Mouse (Mus musculus) embryonic stem cell, embryonic (primary cell): ENCODE results near the gene Fbxo7.

Experiments used
- CTCF ChIA-PET, 4 experiments: fragments of 300-600 bp in 2 of 4; fragments of 350-600 bp in 2 of 4; sonication (Branson Sonifier 250); formaldehyde crosslinking; loops; one replicate each; lab custom pipeline; 2022; ENCODE audit warnings: inconsistent platforms in 2 of 4; lab: Charles Lee
- POLR2A ChIA-PET, 4 experiments: fragments of 300-600 bp in 2 of 4; fragments of 350-600 bp in 2 of 4; sonication (Branson Sonifier 250); formaldehyde crosslinking; loops; one replicate each; lab custom pipeline; 2022; ENCODE audit warnings: antibody characterized with exemption in 4 of 4, inconsistent platforms in 1 of 4; lab: Charles Lee

Fbxo7 gene

DNA sequence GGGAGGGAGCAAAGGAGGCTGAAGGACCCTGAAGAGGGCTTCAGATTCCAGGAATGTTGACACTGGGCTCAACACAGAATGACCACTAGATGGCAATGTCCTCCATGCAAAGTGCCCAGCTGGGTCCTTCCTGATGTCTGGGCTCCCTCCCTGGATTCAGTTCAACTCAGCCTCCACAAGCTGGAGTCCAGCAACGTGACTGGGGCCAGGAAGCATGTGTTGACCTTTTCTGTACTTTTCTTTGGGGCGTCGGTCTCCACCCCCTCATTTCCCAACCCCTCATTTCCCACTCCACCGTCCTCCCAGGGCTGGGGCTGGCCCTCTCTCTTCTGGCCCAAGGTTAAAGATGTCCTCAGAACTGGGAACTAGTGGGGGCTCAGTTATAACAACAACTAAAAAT, 43.2 kb downstream of the Fbxo7 start:
- ChIA-PET CTCF (interaction anchor here (0.6 to 3.6 kb wide), 19 partner anchors 10 to 434 kb away, joined by 3 to 28 read pairs (median 3); partner anchors contain the start of genes Syn3 (in 2 of the 4) and Fbxo7 (in 1 of the 4)), POLR2A (interaction anchor here in 2 of 4 experiments (0.6 to 0.7 kb wide), 2 partner anchors 233 to 399 kb away, joined by 3 read pairs; no protein-coding TSS in a partner anchor)

DNA sequence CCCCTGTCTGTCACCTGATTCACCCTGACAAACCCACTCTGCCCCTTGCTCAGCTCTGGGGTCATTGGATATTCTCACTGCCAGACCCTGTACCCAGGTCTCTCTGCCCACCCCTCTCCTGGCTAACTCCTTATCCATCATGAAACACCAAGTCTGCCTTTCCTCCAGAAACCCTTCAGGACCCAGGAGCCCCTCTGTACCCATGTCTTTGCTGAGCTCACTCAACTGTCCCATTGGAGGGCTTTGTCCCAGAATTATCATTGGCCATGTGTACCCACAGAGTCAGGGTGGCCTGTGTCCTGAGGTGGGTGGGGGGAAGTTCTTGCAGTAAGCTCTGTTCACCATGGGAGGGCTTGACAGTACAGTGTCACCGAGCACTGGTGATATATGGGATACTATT, 43.9 kb downstream of the Fbxo7 start:
- POLR2A ChIA-PET, result no interaction called here
- CTCF ChIA-PET, result interaction anchor here (0.6 to 3.6 kb wide), 14 partner anchors 9 to 433 kb away, joined by 3 to 28 read pairs (median 6); partner anchors contain the start of genes Syn3 (in 2 of the 4) and Fbxo7 (in 1 of the 4)

DNA sequence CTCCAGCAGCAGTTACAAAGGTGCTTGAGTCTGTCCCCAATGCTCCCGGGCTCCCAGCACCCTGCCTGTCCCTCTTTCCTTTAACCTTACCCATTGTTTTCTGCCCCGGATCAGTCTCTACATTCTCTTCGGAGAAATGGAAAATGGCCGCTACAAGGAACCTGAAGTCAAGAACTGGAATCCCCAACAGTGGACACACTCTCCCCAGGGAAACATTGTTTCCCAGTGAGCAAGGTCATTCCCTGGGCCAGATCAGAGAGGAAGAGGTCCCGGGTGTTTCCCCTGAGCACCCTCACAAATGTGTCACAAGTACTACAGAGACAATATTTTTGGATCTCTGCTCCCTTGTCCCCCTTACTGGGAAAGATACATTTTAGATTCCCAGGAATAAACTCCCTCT, 44.9 kb downstream of the Fbxo7 start:
- POLR2A ChIA-PET, result no interaction called here

DNA sequence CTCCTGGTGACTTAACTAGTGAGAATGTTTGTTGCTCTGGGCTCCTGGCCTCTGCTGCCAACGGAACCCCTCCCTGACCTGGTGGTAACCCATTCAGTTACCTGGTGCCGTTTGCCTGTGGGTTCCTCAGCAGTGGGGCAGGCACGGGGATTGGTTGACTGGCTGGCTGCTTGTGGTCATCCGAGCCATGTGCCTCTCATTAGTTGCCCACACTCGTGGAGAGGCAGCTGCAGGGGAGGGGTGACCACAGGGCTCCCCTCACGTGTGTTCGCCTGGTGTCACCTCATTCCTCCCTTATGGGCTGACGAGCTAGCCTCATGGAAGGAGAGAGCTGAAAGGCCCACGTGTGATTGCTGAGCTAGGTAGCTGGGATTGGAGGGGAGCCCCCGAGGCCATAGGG, 46.1 kb downstream of the Fbxo7 start:
- ChIA-PET CTCF (no interaction called here), POLR2A (interaction anchor here in 1 of 4 experiments (0.6 kb wide), 2 partner anchors 10 to 251 kb away, joined by 3 to 4 read pairs; no protein-coding TSS in a partner anchor)

More for the DNA sequence above, 44.9 kb downstream of the Fbxo7 start:
- CTCF ChIA-PET, result interaction anchor here in 2 of 4 experiments (2.3 to 3.6 kb wide), 2 partner anchors 397 kb away, joined by 21 to 28 read pairs; no protein-coding TSS in a partner anchor

DNA sequence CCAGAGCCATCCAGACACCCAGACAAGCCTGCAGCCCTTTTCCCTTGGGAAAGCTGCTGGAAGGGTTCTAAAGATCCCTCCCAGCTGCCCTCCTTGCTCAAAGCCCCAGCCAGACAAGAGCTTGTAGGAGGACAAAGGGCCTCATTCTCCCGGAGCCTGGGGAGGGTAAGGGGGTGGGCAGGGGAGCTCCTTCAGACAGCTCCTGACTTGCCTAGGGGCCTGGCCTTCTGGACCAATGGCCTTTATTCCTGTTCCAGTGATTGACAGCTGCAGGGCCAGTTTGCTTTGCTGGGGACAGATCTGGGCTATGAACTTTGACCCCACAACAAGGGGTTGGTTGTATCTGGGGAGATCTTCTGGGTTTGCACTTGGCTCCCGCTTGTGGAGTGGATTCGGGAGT, 47.6 kb downstream of the Fbxo7 start:
- POLR2A ChIA-PET, result interaction anchor here in 1 of 4 experiments (0.5 to 0.7 kb wide), 3 partner anchors 10 to 234 kb away, joined by 3 to 4 read pairs (median 3); no protein-coding TSS in a partner anchor
- CTCF ChIA-PET, result interaction anchor here in 1 of 4 experiments (1.4 kb wide), 1 partner anchor 393 kb away, joined by 4 read pairs; no protein-coding TSS in a partner anchor

DNA sequence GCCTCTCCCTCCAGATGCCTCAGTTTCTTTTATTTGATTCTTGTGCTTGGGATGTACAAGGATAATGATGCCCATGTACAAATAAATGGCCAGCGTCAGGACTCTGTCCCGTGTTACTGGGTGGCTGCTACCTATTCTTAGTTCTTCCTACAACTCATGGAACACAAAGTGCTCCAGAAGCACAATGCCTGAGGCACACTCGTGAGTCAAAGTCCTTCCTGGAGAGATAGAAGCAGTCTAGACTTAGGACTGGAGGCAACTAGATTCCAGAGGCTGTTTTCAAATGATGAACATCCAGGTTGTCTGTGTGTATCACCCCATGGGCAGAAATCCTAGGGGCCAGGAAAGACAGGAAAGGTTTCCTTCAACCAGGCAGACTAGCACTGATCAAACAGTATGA, 49.0 kb downstream of the Fbxo7 start:
- POLR2A ChIA-PET, result no interaction called here

DNA sequence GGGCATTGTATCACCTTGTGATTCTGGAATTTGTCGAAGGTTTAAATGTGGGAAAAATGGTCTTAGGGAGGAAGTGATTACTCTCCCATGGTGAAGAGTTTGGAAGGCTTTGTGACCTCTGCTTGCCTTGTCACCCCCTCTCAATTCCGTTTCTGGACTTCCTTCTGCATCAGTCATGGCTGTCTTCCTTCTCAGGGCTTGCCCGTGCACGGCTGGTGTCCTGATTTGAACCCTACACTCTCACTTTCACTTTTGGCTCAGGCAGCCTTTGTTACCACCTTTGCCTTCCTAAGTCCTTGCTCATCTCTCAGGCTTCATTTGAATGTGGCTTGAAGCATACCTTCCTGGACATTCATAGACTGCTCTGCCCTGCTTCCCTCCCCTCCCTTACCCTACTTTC, 52.4 kb downstream of the Fbxo7 start:
- ChIA-PET CTCF (interaction anchor here in 1 of 4 experiments (1.1 kb wide), 1 partner anchor 9 kb away, joined by 4 read pairs; no protein-coding TSS in a partner anchor), POLR2A (no interaction called here)

More for the DNA sequence above, 49.0 kb downstream of the Fbxo7 start:
- CTCF ChIA-PET, result no interaction called here

DNA sequence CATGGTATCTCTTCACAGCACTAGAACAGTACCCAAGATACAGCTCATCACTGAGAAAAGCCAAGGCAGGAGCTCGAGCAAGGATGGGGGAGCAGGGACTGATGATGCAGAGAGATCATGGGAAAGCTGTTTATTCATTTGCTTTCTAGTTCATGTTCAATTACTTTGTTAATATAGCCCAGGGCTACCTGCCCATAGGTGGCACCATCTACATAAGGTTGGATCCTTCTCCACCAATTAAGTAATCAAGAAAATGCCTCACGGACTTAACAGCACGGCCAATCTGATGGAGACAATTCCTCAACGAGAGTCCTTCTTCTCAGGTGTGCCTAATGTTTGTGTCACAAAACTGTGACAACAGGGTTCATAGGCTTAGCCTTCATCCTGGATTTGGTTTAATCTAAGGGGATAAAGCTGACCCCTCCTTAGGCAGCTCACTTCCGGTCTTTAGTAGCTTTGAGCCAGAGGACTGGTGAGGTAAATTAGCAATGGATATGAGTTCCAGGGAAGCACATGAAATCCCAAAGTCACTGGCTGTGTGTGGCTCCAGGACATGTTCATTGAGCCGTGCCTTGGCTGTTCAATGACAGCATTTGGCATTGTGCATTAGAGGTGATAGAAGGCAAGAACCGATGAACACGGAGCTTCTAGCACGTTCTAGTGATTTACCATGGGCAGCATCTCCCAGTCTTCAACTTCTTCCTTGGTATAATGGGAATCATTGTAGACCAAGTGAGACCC, 53.4 kb downstream of the Fbxo7 start:
- POLR2A ChIA-PET, result interaction anchor here in 1 of 4 experiments (0.7 kb wide), 1 partner anchor 422 kb away, joined by 3 read pairs; no protein-coding TSS in a partner anchor
- CTCF ChIA-PET, result interaction anchor here in 3 of 4 experiments (0.6 to 1.2 kb wide), 4 partner anchors 10 to 220 kb away, joined by 3 to 7 read pairs (median 4); no protein-coding TSS in a partner anchor

DNA sequence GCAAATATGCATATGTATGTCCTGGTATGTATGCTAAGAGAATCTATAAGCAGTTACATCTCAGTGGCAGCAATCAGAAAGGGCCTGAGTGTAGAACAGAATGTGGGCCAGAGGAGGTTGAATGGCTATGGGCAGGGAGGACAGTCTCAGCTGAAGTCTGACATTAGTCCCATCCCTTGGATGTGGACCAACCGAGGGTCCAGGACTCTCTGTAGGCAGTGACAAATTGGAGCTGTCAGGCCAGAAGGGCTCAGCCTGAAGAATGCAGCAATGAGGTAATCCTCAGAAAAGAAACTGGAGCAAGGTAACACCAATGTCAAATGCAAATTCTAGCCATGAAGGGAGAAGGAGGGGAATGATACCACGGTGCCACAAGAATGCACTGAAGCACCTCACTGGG, 55.5 kb downstream of the Fbxo7 start:
- ChIA-PET POLR2A (no interaction called here), CTCF (interaction anchor here in 1 of 4 experiments (0.5 kb wide), 1 partner anchor 217 kb away, joined by 3 read pairs; no protein-coding TSS in a partner anchor)

DNA sequence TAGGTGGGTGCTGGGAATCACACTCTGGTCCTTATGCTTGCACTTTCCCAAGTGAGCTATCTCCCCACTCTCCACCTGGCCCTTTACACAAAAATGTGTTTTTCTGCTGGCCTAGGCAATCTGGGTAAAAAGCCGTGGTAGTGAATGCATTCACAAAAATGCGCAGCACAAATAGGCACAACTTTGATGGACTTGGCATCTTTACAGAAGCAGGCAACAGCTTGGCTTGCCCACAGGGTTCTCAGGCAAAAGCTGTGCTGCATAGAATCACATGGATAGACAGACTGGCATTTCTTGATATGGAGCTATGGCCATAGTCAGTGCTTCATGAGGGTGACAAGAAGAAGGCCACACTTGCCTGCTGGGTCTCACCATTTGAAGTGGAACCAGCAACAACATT, 57.0 kb downstream of the Fbxo7 start:
- POLR2A ChIA-PET, result interaction anchor here in 1 of 4 experiments (1.5 to 1.6 kb wide), 2 partner anchors 9 to 10 kb away, joined by 3 to 5 read pairs; no protein-coding TSS in a partner anchor
- CTCF ChIA-PET, result interaction anchor here in 1 of 4 experiments (0.8 kb wide), 1 partner anchor 151 kb away, joined by 3 read pairs; the partner anchor contains the start of gene Ascl4

DNA sequence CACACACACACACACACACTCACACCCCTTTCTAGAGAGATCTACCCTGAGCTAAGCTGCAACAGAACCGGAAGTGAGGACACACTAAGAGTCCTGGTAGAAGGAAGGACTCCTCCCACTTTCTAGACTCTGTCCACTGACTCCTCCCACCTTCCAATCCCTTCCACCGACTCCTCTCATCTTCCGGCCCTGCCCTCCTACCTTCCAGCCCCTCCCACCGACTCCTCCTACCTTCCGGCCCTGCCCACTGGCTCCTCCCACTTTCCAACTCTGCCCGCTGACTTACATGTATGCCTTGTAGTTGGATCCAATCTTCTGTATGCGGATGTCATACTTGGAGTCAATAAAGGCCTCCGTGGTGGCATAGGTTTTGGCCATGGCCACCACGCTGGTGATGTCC, 58.1 kb downstream of the Fbxo7 start:
- CTCF ChIA-PET, result no interaction called here
- POLR2A ChIA-PET, result interaction anchor here in 1 of 4 experiments (1.5 kb wide), 1 partner anchor 11 kb away, joined by 3 read pairs; no protein-coding TSS in a partner anchor

DNA sequence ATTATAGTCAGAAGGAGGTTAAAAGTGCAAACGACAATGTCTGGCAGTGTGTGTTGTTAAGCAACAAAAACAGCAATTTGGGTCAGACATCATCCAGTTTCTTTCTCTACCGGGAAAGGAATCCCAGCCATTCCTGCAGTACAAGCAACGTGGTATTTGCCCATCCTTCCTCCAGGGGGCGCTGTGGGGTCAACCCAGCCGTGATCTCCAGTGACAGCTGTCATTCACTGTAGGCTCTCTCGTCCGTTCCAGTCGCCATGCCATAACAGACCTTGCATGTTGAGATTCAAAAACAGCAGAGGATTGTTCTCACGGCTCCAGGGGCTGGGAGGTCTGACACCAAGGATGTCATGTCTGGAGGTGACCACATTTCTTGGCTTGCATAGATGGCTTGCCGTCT, 70.1 kb downstream of the Fbxo7 start:
- CTCF ChIA-PET, result interaction anchor here (0.6 to 2.6 kb wide), 16 partner anchors 8 to 548 kb away, joined by 3 to 12 read pairs (median 4); partner anchors contain the start of gene Syn3 (in 1 of the 4)
- POLR2A ChIA-PET, result interaction anchor here in 1 of 4 experiments (1.4 kb wide), 1 partner anchor 9 kb away, joined by 5 read pairs; no protein-coding TSS in a partner anchor

DNA sequence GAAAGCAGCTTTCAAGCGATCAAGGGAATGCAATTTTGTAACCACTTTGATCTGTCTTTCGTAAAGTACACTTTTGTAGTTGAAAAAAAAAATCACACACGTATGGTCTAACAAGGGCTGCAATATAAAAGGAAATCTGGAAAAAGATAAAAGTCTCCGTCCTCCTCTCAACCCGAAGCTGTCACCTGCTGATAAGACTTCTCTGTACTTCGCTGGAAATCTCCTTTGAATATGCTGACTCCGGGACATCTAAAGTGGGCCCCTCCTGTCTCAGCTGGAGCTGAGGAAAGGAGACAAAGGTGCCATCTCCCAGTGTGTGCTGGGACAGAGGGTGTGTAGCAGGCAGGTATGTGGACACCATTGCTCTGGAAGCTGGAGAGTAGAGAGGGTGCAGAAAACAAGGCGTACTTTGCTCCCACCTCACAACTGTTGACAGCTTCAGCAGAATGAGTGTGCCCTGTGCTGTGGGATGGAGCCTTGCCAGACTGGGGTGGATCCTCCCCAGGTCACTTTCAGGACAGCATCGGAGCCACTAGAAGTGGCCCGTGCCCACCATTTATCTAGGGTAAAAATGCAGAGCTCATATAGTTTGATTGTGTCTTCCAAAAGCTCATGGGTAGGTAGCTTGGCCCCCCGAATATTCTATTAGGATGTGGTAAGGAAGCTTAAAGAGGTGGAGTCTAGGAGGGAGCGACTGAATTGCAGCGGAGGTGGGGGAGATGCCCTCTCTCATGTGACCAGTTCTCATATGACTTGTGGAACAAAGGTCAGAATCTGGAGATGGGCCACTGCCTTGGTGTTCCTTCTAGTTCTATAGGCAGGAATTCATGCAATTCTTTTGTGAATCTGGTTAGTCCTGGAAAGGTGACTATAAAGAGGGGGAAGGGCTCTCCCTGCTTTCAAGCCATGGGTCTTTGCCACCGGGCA, 71.6 kb downstream of the Fbxo7 start:
- POLR2A ChIA-PET, result interaction anchor here in 2 of 4 experiments (0.6 to 1.0 kb wide), 8 partner anchors 56 to 245 kb away, joined by 3 to 8 read pairs (median 3); partner anchors contain the start of gene Fbxo7 (in 1 of the 2)
- CTCF ChIA-PET, result interaction anchor here (0.6 to 2.6 kb wide), 8 partner anchors 8 to 729 kb away, joined by 3 to 12 read pairs (median 4); partner anchors contain the start of gene Syn3 (in 1 of the 4)

DNA sequence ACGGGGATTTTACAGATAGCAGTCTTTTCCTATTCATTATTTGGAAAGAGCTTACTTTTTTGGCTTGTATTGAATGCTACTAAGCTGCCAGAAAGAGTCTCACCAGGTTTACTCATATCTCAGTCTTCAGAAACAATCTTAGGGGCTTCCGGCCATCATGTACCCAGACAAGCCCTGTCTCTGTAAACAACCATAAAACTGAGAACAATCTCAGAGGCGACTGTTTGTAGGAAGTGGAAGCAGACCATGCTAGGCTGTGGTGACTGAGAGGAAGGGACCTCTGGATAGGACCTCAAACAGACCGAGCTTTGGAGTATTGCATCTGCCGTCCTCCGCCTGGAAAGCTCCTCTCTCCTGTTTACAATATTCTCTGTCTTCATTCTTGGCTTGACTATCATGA, 76.6 kb downstream of the Fbxo7 start:
- ChIA-PET CTCF (no interaction called here), POLR2A (interaction anchor here in 1 of 4 experiments (1.3 kb wide), 1 partner anchor 11 kb away, joined by 4 read pairs; no protein-coding TSS in a partner anchor)

DNA sequence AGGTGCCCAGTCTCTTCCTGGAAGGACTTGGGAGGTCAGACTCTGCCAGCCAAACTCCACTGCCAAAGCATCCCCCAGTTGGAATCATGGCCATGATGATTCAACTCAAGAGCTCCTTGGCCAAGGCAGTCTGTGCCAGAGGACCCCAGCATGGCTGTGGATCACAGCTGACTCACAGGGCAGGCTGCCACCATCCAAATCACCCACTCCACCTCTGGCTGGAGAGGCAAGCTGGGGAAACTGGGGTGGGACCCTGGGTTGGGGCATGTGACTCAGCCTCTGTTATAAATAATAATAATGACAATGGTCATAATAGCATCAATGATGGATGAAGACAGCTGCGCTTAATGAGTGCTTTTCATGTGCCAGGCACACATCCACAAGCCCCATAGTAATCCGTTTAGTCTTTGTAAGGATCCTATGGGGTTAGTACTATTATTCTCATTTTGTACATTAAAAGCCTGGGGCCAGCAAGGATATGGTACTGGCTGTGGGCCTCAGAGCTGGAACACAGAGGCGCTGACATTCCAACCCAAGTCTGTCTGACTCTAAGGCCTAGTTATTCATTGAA, 78.6 kb downstream of the Fbxo7 start:
- CTCF ChIA-PET, result interaction anchor here in 2 of 4 experiments (0.6 to 1.9 kb wide), 4 partner anchors 8 to 1060 kb away, joined by 3 to 5 read pairs (median 3); no protein-coding TSS in a partner anchor
- POLR2A ChIA-PET, result interaction anchor here in 2 of 4 experiments (0.5 to 2.0 kb wide), 5 partner anchors 9 to 398 kb away, joined by 3 to 8 read pairs (median 3); partner anchors contain the start of gene Syn3 (in 1 of the 2)
